Mouse (Mus musculus): ENCODE measurements around the gene Olfr957.

The Olfr957 gene

GRCm38 (mm10) chr9:39515531-39515930 lies at the start of gene Olfr957:
Gene Olfr957 (minus strand): TSS chr9:39515809.
- no peak for DNase-seq (ENCODE audit: low read depth in 1 of 2, low spot score in 2 of 2)

GRCm38 (mm10) chr9:39558349-39558647 lies 42.7 kb upstream of the Olfr957 start:
- DNase-seq (ENCODE audit: low read depth in 1 of 2, low spot score in 2 of 2): no peak

DNA sequence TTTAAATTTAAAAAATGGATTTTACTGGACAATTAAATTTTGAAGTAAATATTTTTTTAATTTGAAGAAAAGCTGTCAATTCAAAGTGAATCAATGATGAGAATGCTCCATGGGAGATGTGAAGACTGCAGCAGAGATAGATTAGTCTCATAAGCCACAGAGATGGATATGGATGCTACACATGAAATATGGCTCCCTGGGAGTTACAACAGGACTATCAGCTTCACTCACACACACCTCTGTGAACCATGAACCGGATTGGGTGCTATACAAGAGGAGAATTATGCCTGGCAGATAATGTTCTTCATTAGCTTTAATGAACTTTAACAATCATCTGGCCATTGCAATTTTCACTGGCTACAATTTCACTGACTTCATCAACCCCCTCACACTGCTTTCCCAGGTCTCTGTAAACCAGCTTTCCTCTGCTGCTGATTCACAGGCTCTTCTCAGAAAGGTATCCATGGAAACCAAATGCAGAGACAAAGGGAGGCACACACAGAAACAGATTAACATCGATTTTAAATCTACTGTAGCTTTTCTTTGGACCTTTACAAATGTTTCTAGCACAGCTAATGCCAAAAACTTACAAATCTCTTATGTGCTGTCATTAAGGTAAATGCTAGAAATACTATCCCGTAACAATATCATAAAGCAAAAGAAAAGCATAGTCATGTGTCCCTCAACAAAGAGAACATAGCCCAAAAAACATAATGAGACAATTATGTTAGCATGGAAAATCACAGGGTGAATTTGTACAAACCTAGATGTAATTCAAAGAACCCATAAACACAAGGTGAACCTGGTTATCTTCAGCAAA lies 42.1 kb upstream of the Olfr957 start:
- no peak for DNase-seq (ENCODE audit: low read depth in 1 of 2, low spot score in 2 of 2)

DNA sequence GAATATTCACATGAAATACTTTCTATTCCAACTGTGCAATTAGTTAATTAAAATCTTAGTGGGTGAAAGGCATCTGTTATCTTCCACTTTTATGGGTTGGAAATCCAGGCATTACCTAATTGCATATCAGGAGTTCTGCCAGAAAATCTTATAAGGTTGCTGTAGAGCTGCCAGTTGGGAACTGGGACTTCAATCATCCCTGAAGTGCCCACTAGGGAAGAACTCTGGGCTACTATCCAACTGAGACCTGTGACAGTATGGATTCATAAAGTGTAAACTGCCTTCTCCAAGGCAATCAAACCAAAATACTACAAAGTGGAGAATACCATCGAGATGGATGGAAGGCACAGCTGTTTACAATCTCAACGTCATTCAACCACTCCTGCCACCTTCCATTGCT lies 38.3 kb upstream of the Olfr957 start, which contains the start of gene Olfr958:
Gene Olfr958 (minus strand): TSS at position 109 of the 400 bp plus-strand sequence.
- DNase-seq (ENCODE audit: low read depth in 1 of 2, low spot score in 2 of 2): no peak

DNA sequence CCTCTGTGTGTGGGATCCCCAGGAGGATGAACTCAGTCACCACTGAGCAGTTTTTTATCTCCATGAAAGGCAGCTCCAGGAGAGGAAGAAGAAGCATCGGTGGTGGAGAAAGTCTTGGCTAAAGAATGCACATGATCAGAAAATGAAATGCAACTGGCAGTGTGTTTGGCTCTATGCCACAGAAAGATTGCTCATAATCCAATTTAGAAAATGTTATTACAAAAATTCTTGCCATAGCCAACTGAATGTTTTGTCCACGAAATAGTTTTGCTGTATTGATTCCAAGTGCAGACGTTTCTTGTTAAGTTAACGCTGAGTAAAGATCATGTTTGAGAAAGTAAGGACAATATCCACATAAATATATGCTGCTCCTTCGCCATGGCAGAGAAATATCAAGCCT lies 35.2 kb upstream of the Olfr957 start:
- DNase-seq (ENCODE audit: low read depth in 1 of 2, low spot score in 2 of 2): no peak

GRCm38 (mm10) chr9:39523616-39524285 lies 8.1 kb upstream of the Olfr957 start:
- DNase-seq (ENCODE audit: low read depth in 1 of 2, low spot score in 2 of 2): no peak

GRCm38 (mm10) chr9:39518595-39518994 lies 3.0 kb upstream of the Olfr957 start:
- no peak for DNase-seq (ENCODE audit: low read depth in 1 of 2, low spot score in 2 of 2)

- DNase-seq (ENCODE audit: low read depth in 1 of 2, low spot score in 2 of 2): no peak
These were observed 6.2 kb downstream of the Olfr957 start for GRCm38 (mm10) chr9:39509412-39509811.

GRCm38 (mm10) chr9:39508998-39509397 lies 6.6 kb downstream of the Olfr957 start:
- DNase-seq (ENCODE audit: low read depth in 1 of 2, low spot score in 2 of 2): no peak

- DNase-seq (ENCODE audit: low read depth in 1 of 2, low spot score in 2 of 2): no peak
These were observed 21.7 kb downstream of the Olfr957 start, which contains the start of gene Olfr44 for GRCm38 (mm10) chr9:39493895-39494294. Gene Olfr44 (minus strand): TSS chr9:39493995.

DNA sequence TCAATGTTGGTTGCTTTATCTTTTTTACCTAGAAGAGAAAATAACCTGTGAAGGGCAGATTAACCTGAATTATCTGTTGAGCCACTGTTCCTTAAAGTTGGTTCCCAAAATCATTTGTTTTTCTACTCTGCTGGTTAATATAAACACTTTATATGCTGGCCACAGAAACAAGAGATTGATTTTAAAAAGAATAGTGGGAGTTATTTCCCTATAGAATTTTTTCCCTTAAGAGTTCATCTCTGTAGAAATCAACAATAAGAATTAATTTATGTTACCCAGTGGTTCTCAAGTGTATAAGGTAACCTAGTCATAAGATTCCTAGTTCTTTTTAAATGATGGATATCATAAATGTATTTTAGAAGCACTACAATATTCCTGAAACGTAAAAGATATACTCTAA lies 43.8 kb downstream of the Olfr957 start, which contains the start of gene Olfr955:
Gene Olfr955 (minus strand): TSS at position 101 of the 400 bp plus-strand sequence.
- no peak for DNase-seq (ENCODE audit: low read depth in 1 of 2, low spot score in 2 of 2)
